Mouse (Mus musculus): ENCODE results near the gene Cdkn1c.

GRCm38 (mm10) chr7:143461920-143462319 is 1.1 kb upstream of the Cdkn1c start:
- no peak for TF ChIP-seq CTCF (conservative IDR thresholded peaks at IDR 0.05; ENCODE audit: low read length)
- no peak for TF ChIP-seq NANOG (IDR thresholded peaks at IDR 0.05; ENCODE audit: borderline replicate concordance, low read length)

All from E14TG2a.4 (cell line).